Mouse (Mus musculus) frontal cortex, postnatal 10 days (tissue): ENCODE results near the gene Psmb1.
A peak's percentile ranks its signal among the peaks of the same experiment; 100 is the strongest.
"Not testable (repeated sequence)": the region's sequence is repeated elsewhere in the genome, so short reads cannot be mapped to it uniquely, and the experiment has no call there.

Experiments used
- DNase-seq, 2 experiments: peaks; one replicate each; pipeline ENCODE4 v3.0.0; 2022; ENCODE audit warnings: low spot score in 2 of 2, mixed read lengths in 1 of 2

The Psmb1 gene

DNA sequence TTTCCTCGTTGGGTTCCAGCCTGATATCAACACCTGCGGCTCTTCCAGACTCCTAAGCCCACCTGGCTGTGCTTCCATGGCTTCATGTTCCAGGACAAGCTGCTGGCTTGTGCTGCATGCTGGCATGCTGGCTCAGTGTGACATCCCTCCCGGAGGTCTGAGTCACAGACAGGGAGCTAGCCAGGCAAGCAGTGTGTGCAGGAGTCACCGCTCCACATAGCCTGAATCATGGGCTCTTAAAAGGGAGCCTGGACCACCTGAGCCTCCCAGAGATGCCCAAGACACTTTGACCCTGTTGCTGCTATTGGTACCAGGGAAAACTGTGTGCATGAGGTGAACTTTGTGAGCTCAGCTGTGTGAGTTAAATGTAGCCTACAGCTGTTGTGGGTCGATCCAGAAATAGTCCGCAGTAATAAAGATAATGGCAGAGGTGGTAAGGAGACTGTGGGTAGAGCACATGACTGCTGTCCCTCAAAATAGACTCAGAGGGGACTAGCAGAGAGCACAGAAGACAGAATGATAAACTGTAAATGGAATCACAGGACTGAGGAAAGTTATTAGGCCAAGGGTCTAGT is 37.5 kb downstream of the Psmb1 start:
- DNase-seq: no peak

DNA sequence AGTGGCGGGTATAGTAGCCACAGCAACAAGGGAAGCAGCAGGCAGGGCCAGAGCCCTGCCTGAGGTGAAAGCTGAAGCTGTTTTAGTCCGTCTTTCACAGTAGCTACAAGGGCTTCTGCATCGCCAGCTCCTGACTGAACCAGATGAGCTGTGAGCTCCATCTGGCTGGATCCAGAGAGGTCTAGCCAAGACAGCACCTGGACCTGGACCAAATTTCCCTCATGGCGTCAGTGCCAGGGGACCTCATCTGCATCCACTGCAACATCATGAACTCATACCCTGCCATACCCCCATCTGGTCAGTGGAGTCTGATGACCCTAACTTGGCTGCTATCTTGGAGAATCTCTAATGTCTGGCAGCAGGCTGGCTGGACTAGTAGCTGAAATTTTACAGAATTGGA is 39.8 kb downstream of the Psmb1 start:
- no peak for DNase-seq

DNA sequence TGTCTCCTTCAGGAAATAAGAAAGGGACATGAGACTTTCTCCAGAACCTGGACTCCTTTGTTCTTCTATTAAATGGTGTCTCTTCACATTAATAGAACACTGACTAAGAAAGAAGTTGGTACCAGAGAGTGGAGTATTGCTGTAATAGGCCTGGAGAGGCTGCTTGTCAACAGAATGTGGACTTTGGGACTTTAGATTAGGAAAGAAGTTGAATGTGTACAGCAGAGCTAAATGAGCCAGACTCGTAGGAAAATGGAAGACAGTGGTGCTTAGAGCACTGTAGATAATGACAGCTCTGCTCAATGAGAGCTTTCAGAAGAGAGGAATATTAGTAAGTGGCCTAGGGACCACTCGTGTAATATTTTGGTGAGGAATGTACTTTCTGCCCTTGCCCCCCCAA is 43.0 kb downstream of the Psmb1 start:
- no peak for DNase-seq

DNA sequence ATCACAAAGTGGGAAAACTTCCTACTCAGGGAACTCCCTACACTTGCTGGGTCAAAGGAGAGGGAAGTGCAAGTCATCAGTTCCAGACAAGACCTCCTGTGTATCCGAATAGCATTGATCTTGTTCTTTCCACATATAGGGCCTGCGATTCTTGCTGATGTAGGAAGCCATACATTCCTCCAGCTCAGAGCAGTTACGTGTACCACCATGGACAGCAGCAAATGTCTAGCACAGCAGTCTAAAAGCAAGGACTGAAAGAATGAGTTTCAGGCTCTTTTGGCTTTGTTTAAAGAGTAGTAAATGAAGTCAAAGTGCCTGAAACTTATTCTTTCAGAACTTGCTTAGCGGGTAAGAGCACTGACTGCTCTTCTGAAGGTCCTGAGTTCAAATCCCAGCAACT is 44.3 kb downstream of the Psmb1 start:
- no peak for DNase-seq

DNA sequence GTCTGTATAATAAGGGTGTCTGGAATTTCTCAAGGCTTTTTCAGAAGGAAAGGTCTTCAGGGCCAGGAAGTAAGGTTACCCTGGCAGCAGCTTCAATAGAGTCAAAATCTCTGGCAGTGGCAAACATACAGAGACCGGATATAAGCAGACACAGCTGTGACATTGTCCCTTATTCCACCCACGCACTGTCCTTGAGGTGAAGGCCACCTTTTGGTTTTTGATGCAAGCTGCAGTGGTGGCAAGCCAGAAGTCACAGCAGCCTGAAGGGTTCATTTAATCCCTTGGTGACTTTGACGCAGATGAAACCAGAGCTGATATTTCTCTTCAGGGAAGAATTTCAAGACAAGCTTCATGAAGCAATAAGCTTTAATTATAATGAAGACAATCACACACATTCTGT is 49.9 kb downstream of the Psmb1 start:
- DNase-seq: no peak

DNA sequence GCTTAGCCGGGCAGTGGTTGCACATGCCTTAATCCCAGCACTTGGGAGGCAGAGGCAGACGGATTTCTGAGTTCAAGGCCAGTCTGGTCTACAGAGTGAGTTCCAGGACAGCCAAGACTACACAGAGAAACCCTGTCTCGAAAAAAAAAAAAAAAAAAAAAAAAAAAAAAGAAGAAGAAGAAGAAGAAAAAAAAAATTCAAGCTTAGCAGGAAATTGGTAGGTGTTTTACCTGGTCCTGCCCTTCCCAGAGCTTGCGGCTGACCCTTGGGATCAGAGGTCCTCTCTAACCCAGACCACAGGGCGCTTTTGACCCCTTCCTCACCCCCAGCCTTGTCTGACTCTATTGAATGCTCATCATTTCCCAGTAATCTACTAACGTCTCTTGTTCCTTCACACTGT is 50.4 kb downstream of the Psmb1 start:
- DNase-seq: not testable (repeated sequence)

DNA sequence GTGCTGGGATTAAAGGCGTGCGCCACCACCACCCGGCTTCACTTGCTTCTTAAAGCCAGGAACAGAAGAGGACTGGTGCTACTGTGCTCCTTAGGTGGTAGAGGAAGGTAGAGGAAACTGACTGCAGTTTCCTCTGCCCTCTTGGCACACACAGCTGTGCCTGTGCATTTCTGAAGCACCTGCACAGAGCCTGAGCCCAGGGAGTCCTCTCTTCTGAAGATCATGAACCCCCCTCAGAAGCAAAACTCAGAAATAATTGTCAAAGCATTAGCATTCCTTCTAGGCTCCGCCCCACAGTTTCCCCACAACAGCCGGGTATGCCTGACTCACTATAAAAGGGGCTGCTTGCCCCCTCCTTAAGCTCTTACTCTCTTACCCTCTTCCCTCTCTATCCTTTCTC is 51.7 kb downstream of the Psmb1 start:
- no peak for DNase-seq

DNA sequence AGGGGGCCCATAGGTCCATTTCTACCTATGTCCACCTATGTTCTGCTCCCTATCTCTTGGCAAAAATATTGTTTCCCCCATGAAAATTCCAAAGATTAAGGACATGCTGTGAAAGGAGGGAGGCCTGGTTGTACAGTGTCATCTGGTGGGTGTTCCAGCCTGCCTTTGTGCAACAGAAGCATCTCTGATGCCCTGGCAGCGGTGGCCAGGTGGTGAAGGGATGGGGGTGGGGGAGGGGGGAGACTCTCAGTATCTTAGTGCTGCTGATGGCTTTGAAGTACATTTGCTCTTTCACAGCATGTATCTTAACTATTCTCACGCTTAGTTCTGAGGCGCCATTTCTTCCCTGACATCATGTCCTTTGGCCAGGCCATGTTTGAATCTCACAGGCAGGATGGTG is 54.1 kb downstream of the Psmb1 start:
- no peak for DNase-seq

DNA sequence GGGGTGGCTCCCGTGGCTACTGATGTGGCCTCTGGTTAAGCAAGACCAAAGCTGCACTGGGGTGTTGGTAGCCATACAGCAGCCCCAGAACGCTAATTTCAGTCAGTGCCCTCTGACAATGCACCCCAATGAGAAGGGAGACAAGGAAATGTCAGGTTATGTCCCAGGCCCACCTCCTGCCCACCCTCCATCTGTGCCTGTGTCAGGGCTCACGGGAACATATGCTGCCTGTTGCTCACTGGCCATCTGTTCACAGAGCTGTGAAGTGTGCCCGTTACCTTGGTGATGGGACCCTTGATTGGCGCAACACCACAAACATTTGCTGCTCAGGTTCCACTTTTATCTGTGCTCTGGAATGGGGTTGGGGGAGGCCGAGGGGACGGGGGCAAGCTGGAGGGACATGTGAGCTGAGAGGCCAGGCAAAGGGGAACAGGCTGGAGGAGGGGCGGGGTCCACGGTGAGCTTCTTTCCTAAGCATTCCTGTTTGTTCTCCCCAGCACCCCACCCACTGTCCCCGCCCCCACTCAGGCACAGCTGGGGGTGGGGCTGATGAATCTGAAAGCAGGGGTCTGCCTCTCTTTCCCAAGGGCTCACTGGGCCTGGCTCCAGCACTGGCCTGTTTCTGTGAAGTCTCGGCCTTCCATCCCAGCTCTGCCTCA is 59.0 kb downstream of the Psmb1 start:
- peak; percentile 21 to 25 for DNase-seq

DNA sequence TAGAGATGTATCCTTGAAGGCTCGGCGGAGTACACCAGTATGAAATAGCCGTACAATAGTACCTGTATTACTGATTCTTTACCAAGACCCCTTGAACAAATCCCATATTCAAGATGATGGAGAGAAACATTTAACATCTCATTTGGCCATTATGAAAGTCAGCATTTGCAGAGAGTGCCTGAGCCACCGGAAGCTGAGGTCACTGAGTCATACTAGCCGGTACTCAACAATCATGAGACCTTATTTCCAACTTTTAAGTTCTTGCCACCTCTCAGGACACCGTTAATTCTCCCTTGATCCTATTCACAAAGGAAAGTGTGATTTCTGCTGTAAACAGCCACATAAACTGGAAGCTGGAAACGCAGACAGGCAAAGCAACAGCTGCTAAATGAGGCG is 59.5 kb downstream of the Psmb1 start:
- no peak for DNase-seq

DNA sequence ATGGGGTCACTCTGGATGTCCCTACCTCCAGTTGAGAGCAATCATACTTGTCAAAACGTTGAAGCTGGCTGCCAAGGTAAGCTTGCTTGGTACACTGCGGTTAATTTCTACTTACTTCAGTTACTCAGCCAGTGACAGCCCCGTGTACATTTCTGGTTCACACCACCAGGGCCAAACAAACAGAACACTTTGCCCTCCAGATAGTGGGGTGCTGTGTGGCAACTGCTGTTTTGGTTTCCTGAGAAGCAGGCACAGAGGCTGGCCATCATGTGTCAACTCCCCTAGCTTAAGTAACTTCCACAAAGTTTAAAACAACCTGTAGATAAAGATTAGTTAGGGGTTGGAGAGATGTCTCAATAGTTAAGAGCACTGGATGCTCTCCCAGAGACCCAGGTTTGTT is 64.8 kb downstream of the Psmb1 start:
- no peak for DNase-seq

DNA sequence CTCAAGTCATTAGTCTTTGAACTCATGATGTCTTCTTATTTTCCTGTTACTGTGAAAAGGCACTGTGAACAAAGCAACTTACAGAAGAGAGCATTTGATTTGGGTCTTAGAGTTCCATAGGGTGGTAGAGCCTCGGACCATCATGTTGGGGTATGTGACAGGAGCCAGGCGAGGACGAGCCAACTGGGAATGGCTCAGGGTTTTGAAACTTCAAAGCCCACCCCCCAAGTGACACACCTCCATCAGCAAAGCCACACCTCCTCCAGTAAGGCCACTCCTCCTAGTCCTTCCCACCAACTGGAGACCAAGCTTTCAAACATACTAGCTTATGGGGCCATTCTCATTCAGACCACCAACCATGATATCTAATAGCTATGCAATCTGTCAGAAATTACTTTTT is 67.5 kb downstream of the Psmb1 start:
- no peak for DNase-seq

DNA sequence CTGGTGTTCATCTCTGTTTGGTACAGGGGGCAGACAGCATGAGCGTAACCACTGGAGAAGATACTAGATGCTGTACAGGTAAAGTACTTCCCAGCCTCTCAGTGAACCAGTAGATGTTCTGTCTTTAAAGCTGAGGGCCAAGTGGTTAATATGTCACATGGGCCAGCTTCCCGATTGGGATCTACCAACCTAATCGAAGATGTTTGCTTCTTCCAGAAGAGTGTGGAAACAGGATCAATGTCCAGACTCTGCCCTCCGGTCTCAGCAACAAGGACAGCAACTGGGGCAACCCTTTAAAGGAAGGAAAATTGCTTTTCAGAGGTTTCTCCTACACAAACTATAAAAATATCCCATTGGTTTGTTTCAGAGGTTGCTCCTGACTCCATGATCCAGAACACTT is 68.0 kb downstream of the Psmb1 start:
- no peak for DNase-seq

DNA sequence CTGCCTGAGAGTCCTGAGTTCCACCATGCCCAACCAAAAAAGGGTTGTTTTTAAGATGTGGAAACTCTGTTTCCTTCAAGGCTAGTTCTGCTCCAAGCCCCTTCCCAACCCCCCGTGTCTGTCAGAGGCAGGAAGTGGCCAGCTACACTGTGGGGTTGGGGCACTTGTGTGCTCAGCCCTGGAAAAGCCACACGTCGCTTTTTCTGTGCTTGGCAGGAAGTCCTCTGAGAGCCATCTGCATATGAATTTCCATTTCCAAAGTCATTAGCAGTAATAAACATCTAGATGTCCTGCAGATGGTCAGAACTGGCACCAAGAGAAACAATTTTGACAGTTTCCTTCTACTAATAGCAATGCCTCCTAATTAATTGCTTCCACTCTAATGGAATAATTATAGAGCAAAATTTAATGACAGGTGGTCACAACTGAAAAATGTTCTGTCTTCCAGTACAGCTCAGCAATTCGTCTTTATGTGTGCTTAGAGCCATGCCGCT is 68.5 kb downstream of the Psmb1 start:
- no peak for DNase-seq

DNA sequence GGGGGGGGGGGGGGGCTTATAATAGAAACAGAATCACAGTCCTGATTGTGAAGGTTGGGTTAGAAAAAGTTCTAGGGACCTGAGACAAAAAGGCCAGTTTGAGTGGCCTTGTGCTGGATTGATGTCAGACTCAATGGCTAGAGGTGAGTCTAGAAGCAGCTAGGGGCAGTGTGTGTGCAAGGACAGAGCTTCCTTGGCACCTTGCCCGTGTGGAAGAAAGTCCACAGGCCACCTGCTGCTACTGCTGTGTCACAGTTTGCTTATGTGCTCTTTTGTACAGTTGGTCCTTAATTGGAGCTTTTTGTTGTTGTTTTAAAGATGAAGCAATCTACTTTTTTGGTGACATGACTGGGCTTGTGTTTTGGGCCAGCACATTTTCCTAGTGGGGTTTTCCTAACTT is 69.6 kb downstream of the Psmb1 start:
- DNase-seq: no peak

DNA sequence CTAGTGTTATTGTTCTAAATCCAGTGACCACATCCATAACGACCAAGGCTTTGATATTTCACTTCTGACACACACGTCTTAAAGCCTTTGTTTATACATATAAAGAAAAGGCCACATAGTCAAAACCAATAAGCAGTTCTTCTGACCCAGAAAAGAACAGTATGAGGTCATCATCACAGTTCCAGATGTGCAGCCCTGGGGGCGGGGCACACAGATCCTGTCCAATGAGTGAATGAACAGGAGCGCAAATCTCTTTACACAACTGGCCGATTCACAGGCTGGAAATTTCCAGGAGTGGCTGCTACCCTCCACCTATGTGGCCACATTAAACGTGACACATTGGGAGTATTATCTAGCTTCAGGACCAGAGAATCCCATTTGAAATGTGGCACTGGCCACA is 70.1 kb downstream of the Psmb1 start:
- no peak for DNase-seq

DNA sequence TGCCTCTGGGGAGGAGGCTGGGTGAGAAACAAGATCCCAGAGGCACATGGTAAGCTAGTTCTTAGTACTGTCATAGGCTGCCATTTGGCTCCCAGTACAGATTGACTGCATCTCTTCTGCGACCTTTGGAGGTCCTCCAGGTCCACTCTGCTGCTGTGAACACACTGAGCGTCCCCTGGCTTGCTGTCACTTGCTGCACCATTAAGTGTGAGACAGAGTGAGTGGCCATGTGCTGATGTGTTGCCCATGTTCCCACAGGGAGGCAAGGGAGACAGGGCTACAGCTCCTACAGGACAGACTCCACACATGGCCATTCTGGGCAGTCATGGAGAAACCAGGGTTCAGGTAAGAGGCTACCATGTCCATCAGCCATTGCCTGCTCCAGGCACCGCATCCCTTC is 73.6 kb downstream of the Psmb1 start:
- no peak for DNase-seq
